Mouse (Mus musculus) erythroblast, embryonic 14.5 days (primary cell): ENCODE measurements around the gene Ube4b.

Experiments
- GATA1 ChIP-seq: IDR thresholded peaks from 2 replicates; pipeline ENCODE4 v1.6.1; 2012; ENCODE audit warnings: low read length, inconsistent platforms, mixed read lengths
- TAL1 ChIP-seq: IDR thresholded peaks from 3 replicates; pipeline ENCODE4 v1.6.1; 2012; ENCODE audit warnings: low read length, inconsistent platforms, mixed read lengths

- no peak for TF ChIP-seq GATA1
- TF ChIP-seq TAL1 = no peak
Measured at GRCm38 (mm10) chr4:149322286-149322685, 104.3 kb downstream of the Ube4b start.
